Mouse (Mus musculus): ENCODE measurements around the gene Itgav.

- TF ChIP-seq CTCF (IDR thresholded peaks at IDR 0.05; ENCODE audit: extremely low read depth, insufficient read depth, insufficient read length, insufficient replicate concordance) (no peak), POLR2A (IDR thresholded peaks at IDR 0.05; ENCODE audit: low read depth, low read length) (no peak)
Measured at GRCm38 (mm10) chr2:83695345-83696247, 28.6 kb upstream of the Itgav start.
